Mouse (Mus musculus): ENCODE measurements around the gene Atp1a2. TPM values are rescaled to one million over a fixed set of nuclear protein-coding genes. Genes with fewer than 3 reads are reported as not detected.

The Atp1a2 gene
- polyA plus RNA-seq, 1 experiment from 2014 or later: 2.9 TPM

DNA sequence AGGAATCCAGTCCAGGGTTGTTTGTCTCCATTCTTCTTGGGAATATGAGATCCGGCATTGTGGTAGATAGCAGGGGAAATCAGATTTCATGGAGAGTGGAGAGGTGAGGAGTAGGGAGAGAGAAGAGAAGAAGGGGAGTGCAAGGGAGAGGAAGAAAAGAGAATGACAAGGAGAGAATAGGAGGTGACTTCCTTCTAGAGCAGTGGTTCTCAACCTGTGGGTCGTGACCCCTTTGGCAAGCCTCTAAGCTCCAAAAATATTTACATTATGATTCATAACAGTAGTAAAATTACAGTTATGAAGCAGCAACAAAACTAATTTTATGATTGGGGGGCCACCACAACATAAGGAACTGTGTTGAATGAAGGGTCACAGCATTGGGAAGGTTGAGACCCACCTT, 35.1 kb upstream of the Atp1a2 start:
- no peak overlapping the region for H3K4me2 ChIP-seq
- H3K27me3 ChIP-seq: peaks cover 55% of the 10 kb centered on the region
- no peaks in the 10 kb centered on the region for H3K9me3 ChIP-seq (replicated peaks)
- H3K27ac ChIP-seq: no peak overlapping the region
- no peaks in the 10 kb centered on the region for H3K4me1 ChIP-seq
- no peak overlapping the region for H3K9ac ChIP-seq
- ATAC-seq (replicated peaks; ENCODE audit: low FRiP score): no peak
- 83% methylated on average over 2 of the region's 2 CpGs for WGBS
- H3K36me3 ChIP-seq: no peaks in the 10 kb centered on the region
- H3K4me3 ChIP-seq (replicated peaks): no peak overlapping the region

DNA sequence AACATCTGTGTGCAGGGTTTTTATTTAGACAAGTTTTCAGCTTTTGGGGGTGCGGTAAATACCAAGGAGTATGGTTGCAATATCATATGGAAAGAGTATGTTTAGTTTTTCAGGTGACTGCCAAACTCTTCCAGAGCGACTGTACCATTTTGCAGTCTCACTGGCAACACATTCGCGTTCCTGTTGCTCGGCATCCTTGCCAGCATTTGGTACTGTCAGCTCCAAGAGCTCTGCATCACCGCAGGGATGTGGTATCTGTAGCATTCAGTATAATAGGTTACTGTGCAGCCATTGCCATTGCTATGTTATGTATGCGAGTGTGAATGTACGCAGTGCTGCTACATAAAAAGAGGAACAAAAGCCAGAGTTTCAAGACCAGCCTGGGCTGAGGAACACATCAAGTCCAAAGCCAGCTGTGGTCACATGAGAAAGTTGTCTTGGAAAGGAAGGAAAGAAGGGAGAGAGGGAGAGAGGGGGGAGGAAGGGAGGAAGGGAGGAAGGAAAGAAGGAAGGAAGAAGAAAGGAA, 33.6 kb upstream of the Atp1a2 start:
- Histone ChIP-seq H3K36me3 (no peaks in the 10 kb centered on the region), H3K4me2 (no peak overlapping the region), H3K9me3 (replicated peaks) (no peaks in the 10 kb centered on the region), H3K27ac (no peak overlapping the region), H3K9ac (no peak overlapping the region), H3K4me1 (peaks cover under 1% of the 10 kb centered on the region), H3K27me3 (peaks cover 63% of the 10 kb centered on the region), H3K4me3 (replicated peaks) (no peak overlapping the region)
- no peak for ATAC-seq (replicated peaks; ENCODE audit: low FRiP score)
- 70% methylated on average over 8 of the region's 8 CpGs for WGBS

DNA sequence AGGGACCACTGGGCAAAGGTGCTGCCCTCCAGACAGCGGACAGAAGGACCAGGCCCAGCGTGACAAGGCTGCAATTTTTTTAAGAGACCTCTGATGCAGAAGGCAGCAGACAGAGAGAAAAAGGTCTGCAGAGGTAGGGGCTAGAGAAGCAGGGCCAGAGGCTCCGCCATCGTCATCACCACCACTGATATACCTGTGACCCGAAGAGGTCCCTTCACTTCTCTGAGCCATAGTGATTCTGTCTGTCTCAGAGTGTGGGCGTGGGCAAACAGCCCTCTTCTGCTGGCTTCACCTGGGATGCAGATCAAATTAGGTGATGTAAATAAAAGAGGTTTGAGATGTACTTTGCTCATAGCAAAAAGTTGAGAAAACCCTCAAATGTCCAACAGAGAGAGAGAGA, 31.8 kb upstream of the Atp1a2 start:
- Histone ChIP-seq H3K36me3 (no peaks in the 10 kb centered on the region), H3K9ac (no peak overlapping the region), H3K27me3 (peaks cover 79% of the 10 kb centered on the region), H3K4me3 (replicated peaks) (no peak overlapping the region), H3K9me3 (replicated peaks) (no peaks in the 10 kb centered on the region), H3K4me2 (no peak overlapping the region), H3K27ac (no peak overlapping the region), H3K4me1 (peaks cover 13% of the 10 kb centered on the region)
- 74% methylated on average over 6 of the region's 6 CpGs for WGBS
- no peak for ATAC-seq (replicated peaks; ENCODE audit: low FRiP score)

DNA sequence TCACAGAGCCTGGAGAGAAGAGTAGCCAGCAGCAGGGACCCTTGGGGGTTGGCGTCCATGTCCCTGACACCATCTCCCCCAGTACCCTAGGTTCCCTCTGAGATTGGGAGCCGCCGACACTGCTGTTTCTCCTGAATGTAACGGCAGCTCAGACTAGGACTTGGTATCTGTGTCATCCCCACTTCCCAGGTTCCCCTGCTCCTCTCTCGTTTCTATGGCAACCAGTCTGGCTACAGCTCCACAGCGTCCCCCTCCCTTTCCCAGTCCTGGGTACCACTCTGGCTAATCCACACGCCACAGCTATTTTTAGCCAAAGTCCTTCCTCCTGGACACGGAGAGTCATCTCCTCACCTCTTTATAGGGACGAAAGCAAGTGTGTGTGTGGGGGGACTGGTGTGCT, 31.3 kb upstream of the Atp1a2 start, which contains the start of gene Kcnj9:
Gene Kcnj9 (minus strand): TSS at position 188 of the 400 bp plus-strand sequence.
- H3K36me3 ChIP-seq: no peaks in the 10 kb centered on the region
- H3K9ac ChIP-seq: no peak within 1 kb of the TSS
- no peak for ATAC-seq (replicated peaks; ENCODE audit: low FRiP score)
- no peaks in the 10 kb centered on the region for H3K9me3 ChIP-seq (replicated peaks)
- H3K27me3 ChIP-seq: peaks cover 77% of the 10 kb centered on the region
- H3K4me3 ChIP-seq (replicated peaks): no peak within 1 kb of the TSS
- H3K4me1 ChIP-seq: peaks cover 13% of the 10 kb centered on the region
- no peak within 1 kb of the TSS for H3K27ac ChIP-seq
- no peak within 1 kb of the TSS for H3K4me2 ChIP-seq
- 34% methylated on average over 9 of the region's 9 CpGs for WGBS

DNA sequence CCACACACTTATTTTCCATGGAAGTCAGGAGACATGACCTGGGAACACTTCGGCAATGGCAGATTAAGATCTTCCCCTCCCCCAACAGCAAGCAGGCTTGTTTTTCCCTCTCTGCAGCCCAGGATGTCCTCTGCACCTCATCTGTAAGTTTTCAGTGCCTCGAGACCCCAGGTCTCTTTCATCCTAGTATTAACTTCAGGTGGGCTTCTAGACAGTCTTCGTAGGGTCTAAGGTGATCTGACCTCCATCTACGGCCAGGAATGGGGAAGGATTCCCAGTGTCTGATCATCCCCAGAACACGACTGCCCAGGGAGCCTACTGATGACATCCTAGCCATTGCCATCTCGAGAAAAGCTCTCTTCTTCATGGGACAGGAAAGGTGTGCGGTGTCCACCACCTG, 30.6 kb upstream of the Atp1a2 start:
- H3K27me3 ChIP-seq: peaks cover 75% of the 10 kb centered on the region
- WGBS: 79% methylated on average over 7 of the region's 7 CpGs
- H3K9ac ChIP-seq: no peak overlapping the region

DNA sequence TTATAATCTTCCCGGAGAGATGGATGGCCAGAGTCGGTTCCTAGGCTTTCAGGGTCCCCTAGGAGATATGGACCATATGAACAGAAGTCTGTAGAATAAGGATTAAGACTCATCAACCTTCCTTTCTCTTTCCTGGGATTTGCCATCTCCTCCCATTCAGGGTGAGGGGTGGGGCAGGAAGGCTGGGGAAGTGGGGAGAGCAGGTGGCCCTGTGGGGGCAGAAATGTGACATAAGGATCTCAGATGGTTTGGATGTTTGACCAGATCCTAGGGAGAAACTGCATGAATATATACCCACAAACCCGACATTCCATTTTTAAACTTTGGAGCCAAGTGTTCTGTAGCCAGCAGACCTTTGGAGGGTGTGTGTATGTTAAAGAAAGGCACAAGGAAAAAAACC, 30.2 kb upstream of the Atp1a2 start:
- no peak overlapping the region for H3K9ac ChIP-seq
- no peak overlapping the region for H3K27ac ChIP-seq
- H3K4me3 ChIP-seq (replicated peaks): no peak overlapping the region
- no peak overlapping the region for H3K4me2 ChIP-seq
- H3K36me3 ChIP-seq: no peaks in the 10 kb centered on the region
- H3K27me3 ChIP-seq: peaks cover 75% of the 10 kb centered on the region
- peaks cover 13% of the 10 kb centered on the region for H3K4me1 ChIP-seq
- 84% methylated on average over 3 of the region's 3 CpGs for WGBS
- H3K9me3 ChIP-seq (replicated peaks): no peaks in the 10 kb centered on the region
- no peak for ATAC-seq (replicated peaks; ENCODE audit: low FRiP score)

More for the DNA sequence above, 30.6 kb upstream of the Atp1a2 start:
- no peak overlapping the region for H3K4me2 ChIP-seq
- no peak for ATAC-seq (replicated peaks; ENCODE audit: low FRiP score)
- H3K4me1 ChIP-seq: peaks cover 13% of the 10 kb centered on the region
- H3K4me3 ChIP-seq (replicated peaks): no peak overlapping the region
- H3K36me3 ChIP-seq: no peaks in the 10 kb centered on the region
- H3K9me3 ChIP-seq (replicated peaks): no peaks in the 10 kb centered on the region
- no peak overlapping the region for H3K27ac ChIP-seq

DNA sequence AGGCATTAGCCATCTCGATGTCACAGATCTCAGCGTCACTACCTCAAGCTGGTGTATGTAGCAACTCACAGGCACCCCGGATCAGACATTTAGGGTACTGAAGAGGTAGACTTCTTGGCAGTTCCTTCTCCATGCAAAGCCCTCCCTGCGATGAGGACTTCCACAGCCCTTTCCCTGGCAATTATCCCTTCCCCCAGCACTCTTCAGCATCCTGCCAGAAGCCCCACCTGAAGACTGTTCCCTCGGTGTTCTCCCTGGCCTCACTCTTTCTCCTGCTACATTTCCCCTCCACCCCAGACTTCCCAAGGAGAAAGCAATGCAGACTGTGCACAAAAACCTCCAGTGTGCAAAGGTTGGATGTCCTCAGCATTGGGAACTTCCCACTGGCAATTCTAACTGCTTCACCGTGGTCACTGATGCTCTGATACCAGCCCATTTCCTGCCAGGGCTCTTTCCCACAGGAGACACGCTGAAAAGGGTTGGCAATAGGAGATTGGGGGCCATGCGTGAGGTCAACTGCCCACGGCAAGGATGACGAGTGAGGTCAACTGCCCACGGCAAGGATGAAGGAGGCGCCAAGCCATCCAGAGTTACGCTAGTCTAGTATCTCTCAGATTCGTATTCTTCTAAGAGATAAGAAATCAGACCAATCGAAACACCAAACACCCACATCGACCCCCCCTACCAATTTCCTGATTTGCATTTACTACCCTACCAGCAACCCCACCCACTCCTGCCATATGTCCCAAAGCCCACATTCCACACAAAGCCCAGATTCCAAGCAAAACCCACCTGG, 29.5 kb upstream of the Atp1a2 start:
- H3K4me1 ChIP-seq: peaks cover 13% of the 10 kb centered on the region
- H3K27me3 ChIP-seq: peaks cover 75% of the 10 kb centered on the region
- H3K4me2 ChIP-seq: no peak overlapping the region
- no peak overlapping the region for H3K4me3 ChIP-seq (replicated peaks)
- H3K36me3 ChIP-seq: no peaks in the 10 kb centered on the region
- no peaks in the 10 kb centered on the region for H3K9me3 ChIP-seq (replicated peaks)
- ATAC-seq (replicated peaks; ENCODE audit: low FRiP score): no peak
- no peak overlapping the region for H3K27ac ChIP-seq
- WGBS: 77% methylated on average over 16 of the region's 16 CpGs
- H3K9ac ChIP-seq: no peak overlapping the region

DNA sequence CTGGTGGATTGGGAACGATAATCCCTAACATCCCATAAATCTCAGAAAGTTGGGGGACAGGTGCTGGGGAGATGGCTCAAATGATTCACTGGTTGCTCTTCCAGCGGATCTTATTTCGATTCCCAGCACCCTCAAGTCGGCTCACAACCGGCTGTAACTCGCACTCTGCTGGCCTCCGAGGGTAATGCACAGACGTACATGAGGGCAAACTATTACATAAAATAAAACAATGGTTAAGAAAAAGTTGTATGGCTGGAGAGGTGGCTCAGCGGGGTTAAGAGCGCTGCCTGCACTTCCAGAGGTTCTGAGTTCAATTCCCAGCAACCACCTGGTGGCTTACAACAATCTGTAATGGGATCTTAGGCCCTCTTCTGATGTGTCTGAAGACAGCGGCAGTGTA, 28.8 kb upstream of the Atp1a2 start:
- peak overlapping the region; percentile 90 for H3K4me2 ChIP-seq
- H3K27ac ChIP-seq: no peak overlapping the region
- peaks cover 13% of the 10 kb centered on the region for H3K4me1 ChIP-seq
- peak overlapping the region; percentile 50 for H3K4me3 ChIP-seq (replicated peaks)
- peaks cover 3% of the 10 kb centered on the region; the same call in 1 of the 2 replicates for H3K36me3 ChIP-seq
- no peaks in the 10 kb centered on the region for H3K9me3 ChIP-seq (replicated peaks)
- WGBS: 61% methylated on average over 11 of the region's 11 CpGs
- H3K9ac ChIP-seq: 0 out of 2 replicates have a peak overlapping the region, but pooled peaks have one; percentile 32
- H3K27me3 ChIP-seq: peaks cover 69% of the 10 kb centered on the region
- ATAC-seq (replicated peaks; ENCODE audit: low FRiP score): no peak

DNA sequence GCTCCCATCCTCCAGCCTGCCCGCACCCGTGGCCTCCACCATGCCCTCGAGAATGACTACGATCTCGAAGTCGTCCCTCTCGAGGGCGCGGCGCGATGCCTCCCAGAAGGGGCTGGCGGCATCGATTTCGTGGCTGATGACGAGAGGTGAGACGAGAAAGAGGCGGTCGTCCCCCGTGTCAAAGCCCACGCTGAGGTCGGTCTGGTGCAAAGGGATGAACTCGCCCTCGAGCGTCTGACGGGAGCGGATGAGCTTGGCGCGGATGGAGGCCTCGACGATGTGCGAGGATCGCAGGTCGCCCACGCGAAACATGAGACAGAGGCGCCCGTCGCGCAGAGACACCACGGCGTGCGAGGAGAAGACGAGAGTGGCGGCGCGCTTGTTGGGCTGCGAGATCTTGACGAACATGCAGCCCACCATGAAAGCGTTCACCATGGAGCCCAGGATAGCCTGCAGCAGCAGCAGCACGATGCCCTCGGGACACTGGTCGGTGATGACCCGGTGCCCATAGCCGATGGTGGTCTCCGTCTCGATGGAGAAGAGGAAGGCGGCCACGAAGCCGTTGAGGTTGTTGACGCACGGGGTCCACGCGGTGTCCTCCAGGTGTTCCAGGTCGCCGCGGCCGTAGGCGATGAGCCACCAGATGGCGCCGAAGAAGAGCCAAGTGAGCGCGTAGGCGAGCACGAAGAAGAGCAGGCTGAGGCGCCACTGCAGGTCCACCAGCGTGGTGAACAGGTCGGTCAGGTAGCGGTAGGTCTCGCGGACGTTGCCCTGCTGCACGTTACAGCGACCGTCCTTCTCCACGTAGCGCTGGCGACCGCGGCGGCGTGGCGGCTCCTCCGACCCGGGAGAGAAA, 28.0 kb upstream of the Atp1a2 start:
- Histone ChIP-seq H3K4me2 (peak overlapping the region; percentile 90), H3K27me3 (peaks cover 61% of the 10 kb centered on the region), H3K9me3 (replicated peaks) (no peaks in the 10 kb centered on the region), H3K36me3 (peaks cover 7% of the 10 kb centered on the region; the same call in 1 of the 2 replicates), H3K27ac (no peak overlapping the region), H3K4me3 (replicated peaks) (peak overlapping the region; percentile 50), H3K9ac (peak overlapping the region; percentile 32; the same call in 1 of the 2 replicates), H3K4me1 (peaks cover 13% of the 10 kb centered on the region)
- 19% methylated on average over 94 of the region's 94 CpGs for WGBS
- ATAC-seq (replicated peaks; ENCODE audit: low FRiP score): peak; percentile 63

DNA sequence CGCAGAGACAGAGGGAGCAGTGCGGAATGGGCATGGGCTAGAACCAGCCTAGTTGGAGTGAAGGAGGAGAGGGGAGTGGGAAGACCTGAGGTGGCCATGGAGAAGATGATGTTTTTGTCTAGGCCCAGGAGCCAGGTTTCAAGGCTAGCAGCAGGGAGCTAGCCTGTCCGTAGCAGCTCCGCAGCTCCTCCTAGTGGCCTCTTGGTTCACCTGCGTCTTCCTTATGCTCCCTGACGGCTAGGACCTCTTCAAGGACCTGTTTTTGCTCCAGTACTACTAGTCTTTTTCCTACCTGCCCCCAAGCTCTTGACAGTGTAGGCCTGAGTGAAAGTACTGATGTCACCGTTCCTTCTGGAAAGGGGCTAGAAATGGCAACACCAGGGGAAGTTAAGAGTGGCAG, 26.9 kb upstream of the Atp1a2 start:
- 12% methylated on average over 7 of the region's 7 CpGs for WGBS
- no peaks in the 10 kb centered on the region for H3K9me3 ChIP-seq (replicated peaks)
- peaks cover 49% of the 10 kb centered on the region for H3K27me3 ChIP-seq
- peaks cover 18% of the 10 kb centered on the region for H3K4me1 ChIP-seq
- no peak overlapping the region for H3K4me3 ChIP-seq (replicated peaks)
- no peak overlapping the region for H3K4me2 ChIP-seq
- H3K36me3 ChIP-seq: peaks cover 18% of the 10 kb centered on the region
- no peak overlapping the region for H3K9ac ChIP-seq
- H3K27ac ChIP-seq: no peak overlapping the region
- ATAC-seq (replicated peaks; ENCODE audit: low FRiP score): peak; percentile 57

DNA sequence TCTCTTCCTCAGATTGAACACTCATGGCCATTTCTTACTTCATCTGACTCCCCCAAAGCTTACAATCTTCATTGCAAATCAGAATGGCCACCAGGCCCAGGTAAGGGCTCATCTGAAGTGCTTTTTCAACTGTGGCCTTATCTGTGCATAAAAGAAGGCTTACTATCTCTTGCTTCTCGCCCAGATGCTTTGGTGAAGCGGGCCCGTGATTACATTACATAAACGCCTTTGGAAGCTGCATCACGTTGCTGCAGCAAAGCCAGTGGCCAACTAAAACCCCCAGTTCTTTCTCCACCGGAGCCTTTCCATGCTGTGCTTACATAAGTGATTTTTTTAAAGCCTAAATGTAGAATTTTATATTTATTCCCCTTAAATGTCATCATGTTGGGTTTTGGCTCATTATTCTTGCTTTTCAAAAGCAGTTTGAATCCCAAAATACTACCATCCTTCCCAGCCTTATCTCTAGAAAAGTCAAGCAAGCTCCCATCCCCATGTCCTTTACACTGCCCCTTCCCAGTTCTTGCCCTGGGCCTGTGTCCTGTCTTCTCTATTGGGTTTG, 26.0 kb upstream of the Atp1a2 start:
- Histone ChIP-seq H3K9me3 (replicated peaks) (no peaks in the 10 kb centered on the region), H3K4me2 (no peak overlapping the region), H3K4me1 (peaks cover 23% of the 10 kb centered on the region), H3K9ac (no peak overlapping the region), H3K27ac (no peak overlapping the region), H3K4me3 (replicated peaks) (no peak overlapping the region), H3K36me3 (peaks cover 24% of the 10 kb centered on the region), H3K27me3 (peaks cover 41% of the 10 kb centered on the region)
- WGBS: 74% methylated on average over 6 of the region's 6 CpGs
- ATAC-seq (replicated peaks; ENCODE audit: low FRiP score): no peak

DNA sequence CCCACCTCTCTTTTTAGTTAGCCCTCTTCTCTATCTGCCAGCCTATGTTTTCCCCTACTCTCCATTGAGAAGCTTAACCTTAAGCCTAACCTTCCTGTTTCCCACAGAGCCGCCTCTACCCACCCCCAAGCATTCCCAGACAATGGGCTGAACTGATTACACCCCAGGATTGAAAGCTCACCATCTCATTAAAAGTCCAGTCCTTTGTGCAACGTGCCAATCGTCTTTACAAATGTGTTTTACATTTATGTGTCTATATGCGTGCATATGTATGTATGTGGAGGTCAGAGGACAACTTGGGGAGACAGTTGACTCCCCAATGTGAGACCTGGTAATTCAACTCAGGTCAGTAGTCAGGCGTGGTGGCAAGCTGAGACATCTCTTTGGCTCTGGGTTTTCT, 25.4 kb upstream of the Atp1a2 start:
- no peak for ATAC-seq (replicated peaks; ENCODE audit: low FRiP score)
- peaks cover 35% of the 10 kb centered on the region for H3K27me3 ChIP-seq
- 51% methylated on average over 5 of the region's 5 CpGs for WGBS
- no peak overlapping the region for H3K4me2 ChIP-seq
- H3K36me3 ChIP-seq: peaks cover 29% of the 10 kb centered on the region
- no peak overlapping the region for H3K4me3 ChIP-seq (replicated peaks)
- no peaks in the 10 kb centered on the region for H3K9me3 ChIP-seq (replicated peaks)
- no peak overlapping the region for H3K27ac ChIP-seq
- no peak overlapping the region for H3K9ac ChIP-seq
- H3K4me1 ChIP-seq: peaks cover 23% of the 10 kb centered on the region

Data from kidney, embryonic 15.5 days (tissue).